Mouse (Mus musculus) CH12.LX (cell line): Measurements from ENCODE around the gene Capn8. TPM values are rescaled to one million over a fixed set of nuclear protein-coding genes. Genes with fewer than 3 reads are reported as not detected.

Source experiments
- DNase-seq: peaks from one replicate; pipeline ENCODE4 v3.0.0-alpha.2; 2013; ENCODE audit errors: extremely low read depth
- H3K27ac ChIP-seq: 2 replicates; pipeline ENCODE4 v1.5.1; 2012; ENCODE audit warnings: low read depth, mild to moderate bottlenecking, control low read depth, moderate library complexity; ENCODE audit not compliant: insufficient read depth
- H3K27me3 ChIP-seq: replicated peaks from 2 replicates; pipeline ENCODE3; 2012; ENCODE audit warnings: inconsistent platforms
- H3K36me3 ChIP-seq, 2 experiments: replicated peaks in 1 of 2; 2 replicates each; pipeline versions ENCODE3 to v1.6.1; 2012; ENCODE audit warnings: inconsistent platforms in 1 of 2, low read length in 1 of 2, mild to moderate bottlenecking in 1 of 2, mixed read lengths in 1 of 2, moderate library complexity in 1 of 2; ENCODE audit not compliant: control insufficient read depth in 1 of 2, insufficient read depth in 1 of 2
- H3K4me1 ChIP-seq, 2 experiments: 2 replicates each; pipeline ENCODE4 v1.6.1; 2012; ENCODE audit warnings: inconsistent platforms in 1 of 2, moderate library complexity in 1 of 2; ENCODE audit not compliant: insufficient read depth in 2 of 2, control insufficient read depth in 1 of 2
- H3K4me2 ChIP-seq: 2 replicates; pipeline ENCODE4 v1.6.1; 2012; ENCODE audit warnings: low read depth, mild to moderate bottlenecking, control low read depth; ENCODE audit not compliant: poor library complexity, insufficient read depth, severe bottlenecking
- H3K4me3 ChIP-seq, 3 experiments: fragments of 150-350 bp in 1 of 3; sonication (generic) in 1 of 3; replicated peaks in 1 of 3; 2 replicates each; pipeline versions ENCODE3 to v1.5.1; 2011 to 2012; ENCODE audit warnings: low read depth in 2 of 3, low read length in 2 of 3, mild to moderate bottlenecking in 2 of 3, moderate library complexity in 2 of 3, control low read depth in 1 of 3, improper control_type of control experiment in 1 of 3, inconsistent platforms in 1 of 3, mixed read lengths in 1 of 3; ENCODE audit not compliant: poor library complexity in 1 of 3
- H3K79me2 ChIP-seq: replicated peaks from 2 replicates; pipeline ENCODE4 v1.6.1; 2012; ENCODE audit warnings: mild to moderate bottlenecking, moderate library complexity; ENCODE audit not compliant: control insufficient read depth, poor library complexity, insufficient read depth, severe bottlenecking; ENCODE audit errors: extremely low read depth
- H3K9ac ChIP-seq: 2 replicates; pipeline ENCODE4 v1.6.1; 2012; ENCODE audit warnings: low read depth, mild to moderate bottlenecking, control low read depth, moderate library complexity; ENCODE audit not compliant: insufficient read depth
- H3K9me3 ChIP-seq: replicated peaks from 2 replicates; pipeline ENCODE3; 2012; ENCODE audit warnings: low read length, inconsistent platforms, mixed read lengths
- CTCF ChIP-seq, 2 experiments: IDR thresholded peaks in 1 of 2; conservative IDR thresholded peaks in 1 of 2; 2 replicates each; pipeline ENCODE4 v1.5.1; 2011 to 2012; ENCODE audit warnings: low read depth in 2 of 2, low read length in 2 of 2, improper control_type of control experiment in 1 of 2, inconsistent platforms in 1 of 2, mild to moderate bottlenecking in 1 of 2, moderate library complexity in 1 of 2
- E2F4 ChIP-seq: IDR thresholded peaks from 2 replicates; pipeline ENCODE4 v1.6.1; 2011; ENCODE audit warnings: low read depth, low read length, improper control_type of control experiment; ENCODE audit not compliant: insufficient replicate concordance
- EP300 ChIP-seq: IDR thresholded peaks from 2 replicates; pipeline ENCODE4 v1.6.1; 2011; ENCODE audit warnings: low read length, improper control_type of control experiment
- ETS1 ChIP-seq: conservative IDR thresholded peaks from 2 replicates; pipeline ENCODE4 v1.6.1; 2012; ENCODE audit warnings: low read depth, mild to moderate bottlenecking, inconsistent platforms, low read length, improper control_type of control experiment, moderate library complexity
- GABPA ChIP-seq: IDR thresholded peaks from 2 replicates; pipeline ENCODE4 v1.6.1; 2012; ENCODE audit warnings: low read depth, low read length, improper control_type of control experiment, inconsistent platforms; ENCODE audit not compliant: insufficient replicate concordance
- JUND ChIP-seq: conservative IDR thresholded peaks from 2 replicates; pipeline ENCODE4 v1.6.1; 2011; ENCODE audit warnings: low read depth, low read length, improper control_type of control experiment
- KAT2A ChIP-seq: IDR thresholded peaks from 2 replicates; pipeline ENCODE4 v1.6.1; 2012; ENCODE audit warnings: low read length, improper control_type of control experiment, inconsistent platforms; ENCODE audit not compliant: insufficient replicate concordance
- MAX ChIP-seq: IDR thresholded peaks from 2 replicates; pipeline ENCODE4 v1.6.1; 2011; ENCODE audit warnings: low read length, improper control_type of control experiment
- MAZ ChIP-seq: IDR thresholded peaks from 2 replicates; pipeline ENCODE4 v1.6.1; 2012; ENCODE audit warnings: low read depth, mild to moderate bottlenecking, inconsistent platforms, low read length, improper control_type of control experiment, moderate library complexity
- MEF2A ChIP-seq: IDR thresholded peaks from 2 replicates; pipeline ENCODE4 v1.6.1; 2014; ENCODE audit warnings: low read depth, mild to moderate bottlenecking, inconsistent platforms, low read length, improper control_type of control experiment, borderline replicate concordance
- MXI1 ChIP-seq: IDR thresholded peaks from 2 replicates; pipeline ENCODE4 v1.6.1; 2011; ENCODE audit warnings: mild to moderate bottlenecking, low read depth, low read length, improper control_type of control experiment
- NELFE ChIP-seq: IDR thresholded peaks from 2 replicates; pipeline ENCODE4 v1.6.1; 2011; ENCODE audit warnings: low read depth, low read length, improper control_type of control experiment
- NRF1 ChIP-seq: IDR thresholded peaks from 2 replicates; pipeline ENCODE4 v1.6.1; 2014; ENCODE audit warnings: low read depth, mild to moderate bottlenecking, inconsistent platforms, low read length, improper control_type of control experiment, moderate library complexity
- POLR2AphosphoS2 ChIP-seq: IDR thresholded peaks from 2 replicates; pipeline ENCODE4 v1.6.1; 2011; ENCODE audit warnings: low read depth, low read length, improper control_type of control experiment
- RAD21 ChIP-seq: IDR thresholded peaks from 2 replicates; pipeline ENCODE4 v1.6.1; 2011; ENCODE audit warnings: low read depth, mild to moderate bottlenecking, low read length, improper control_type of control experiment, moderate library complexity
- RCOR1 ChIP-seq: conservative IDR thresholded peaks from 2 replicates; pipeline ENCODE4 v1.6.1; 2012; ENCODE audit warnings: low read depth, mild to moderate bottlenecking, inconsistent platforms, low read length, improper control_type of control experiment
- SIN3A ChIP-seq: IDR thresholded peaks from 2 replicates; pipeline ENCODE4 v1.6.1; 2012; ENCODE audit warnings: low read length, improper control_type of control experiment, inconsistent platforms
- SMC3 ChIP-seq: IDR thresholded peaks from 2 replicates; pipeline ENCODE4 v1.6.1; 2011; ENCODE audit warnings: low read depth, low read length, improper control_type of control experiment
- TBP ChIP-seq: conservative IDR thresholded peaks from 2 replicates; pipeline ENCODE4 v1.6.1; 2011; ENCODE audit warnings: low read depth, low read length, improper control_type of control experiment
- TCF12 ChIP-seq: IDR thresholded peaks from 2 replicates; pipeline ENCODE4 v1.6.1; 2014; ENCODE audit warnings: low read depth, mild to moderate bottlenecking, inconsistent platforms, low read length, improper control_type of control experiment
- UBTF ChIP-seq: IDR thresholded peaks from 2 replicates; pipeline ENCODE4 v1.6.1; 2012; ENCODE audit warnings: low read depth, mild to moderate bottlenecking, inconsistent platforms, low read length, improper control_type of control experiment, moderate library complexity
- USF1 ChIP-seq: IDR thresholded peaks from 2 replicates; pipeline ENCODE4 v1.6.1; 2014; ENCODE audit warnings: low read depth, mild to moderate bottlenecking, inconsistent platforms, low read length, improper control_type of control experiment
- USF2 ChIP-seq: conservative IDR thresholded peaks from 2 replicates; pipeline ENCODE4 v1.6.1; 2011; ENCODE audit warnings: low read depth, low read length, improper control_type of control experiment
- ZC3H11A ChIP-seq: IDR thresholded peaks from 2 replicates; pipeline ENCODE4 v1.6.1; 2012; ENCODE audit warnings: low read depth, mild to moderate bottlenecking, inconsistent platforms, low read length, improper control_type of control experiment
- ZKSCAN1 ChIP-seq: IDR thresholded peaks from 2 replicates; pipeline ENCODE4 v1.6.1; 2012; ENCODE audit warnings: low read depth, inconsistent platforms, low read length, improper control_type of control experiment, borderline replicate concordance
- ZMIZ1 ChIP-seq: IDR thresholded peaks from 2 replicates; pipeline ENCODE4 v1.6.1; 2012; ENCODE audit warnings: low read depth, mild to moderate bottlenecking, inconsistent platforms, low read length, improper control_type of control experiment
- ZNF384 ChIP-seq: IDR thresholded peaks from 2 replicates; pipeline ENCODE4 v1.6.1; 2012; ENCODE audit warnings: low read depth, low read length, improper control_type of control experiment, inconsistent platforms
- dilution Hi-C: fragments of 300-500 bp; cut with MboI; formaldehyde crosslinking; loops from 2 replicates; pipeline ENCODE4 v1.14.3; 2020; ENCODE audit warnings: low sequenced_read_pairs; ENCODE audit not compliant: extremely low pct_unique_long_range_greater_than_20kb, extremely low pct_ligation_motif_present
- in situ Hi-C: fragments of 300-500 bp; cut with MboI; formaldehyde crosslinking; loops from 3 replicates; pipeline ENCODE4 v1.14.3; 2019; ENCODE audit warnings: low sequenced_read_pairs, low pct_ligation_motif_present, low pct_unique_long_range_greater_than_20kb, mixed read lengths
- polyA plus RNA-seq: library from polyadenylated mRNA; unstranded; fragments of >175 nt; gene quantifications from 2 replicates; pipeline ENCODE4 v1.2.1, GENCODE M21; 2012; ENCODE audit warnings: low read depth; ENCODE audit not compliant: insufficient read length
- total RNA-seq, 2 experiments: library from RNA; depleted of rRNA; stranded (reverse); fragments of 300-350 nt in 1 of 2; fragments of >200 nt in 1 of 2; gene quantifications; 2 replicates each; pipeline ENCODE4 v1.2.3; 2012 to 2014

Gene Capn8
- total and polyA plus RNA-seq, 3 experiments, result not detected

DNA sequence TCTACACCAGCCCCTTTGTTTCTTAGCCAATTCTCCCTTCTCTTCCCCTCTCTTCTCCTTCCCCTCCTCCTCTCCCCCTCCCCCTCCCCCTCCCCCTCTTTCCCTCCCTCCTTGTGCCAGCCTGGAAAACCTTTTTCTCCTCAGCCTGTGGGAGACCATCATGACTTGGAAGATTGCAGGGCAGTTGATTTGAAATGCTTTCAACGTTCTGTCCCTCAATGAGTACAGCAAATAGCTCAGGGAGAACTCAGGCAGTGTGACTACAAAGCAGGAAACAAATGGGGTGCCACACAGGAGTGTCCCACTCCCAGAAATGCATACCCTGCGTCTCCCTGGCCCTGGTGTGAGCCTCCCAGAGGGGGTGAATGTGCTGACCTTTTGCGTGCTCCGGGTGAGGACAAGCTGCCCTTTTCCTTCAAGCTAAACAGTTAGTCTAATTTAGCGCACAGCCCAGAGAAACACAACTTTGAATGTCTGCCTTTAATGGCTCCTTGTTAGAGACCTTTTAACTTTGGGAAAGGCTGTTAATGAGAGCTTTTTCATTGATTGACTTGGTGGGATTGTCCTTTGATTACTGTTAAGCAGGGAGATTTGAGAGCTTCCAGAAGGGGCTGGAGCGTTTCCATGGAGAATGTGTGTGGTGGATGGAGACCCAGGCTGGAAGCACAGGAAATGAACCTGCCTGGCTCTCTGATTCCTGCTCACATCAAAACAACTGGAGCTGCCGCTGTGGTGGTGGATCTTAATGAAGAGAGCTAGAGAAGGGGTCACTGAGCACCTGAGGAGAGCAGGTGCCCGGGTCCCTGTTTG, 9.3 kb downstream of the Capn8 start:
- TF ChIP-seq SMC3, result no peak
- TF ChIP-seq MAX, result no peak
- no peak for TF ChIP-seq SIN3A
- TF ChIP-seq NRF1, result no peak
- no peak for TF ChIP-seq MEF2A
- no peak for TF ChIP-seq NELFE
- no peak for TF ChIP-seq UBTF
- no peak for TF ChIP-seq USF2
- TF ChIP-seq TCF12, result no peak
- no peak for TF ChIP-seq JUND
- TF ChIP-seq ZNF384, result no peak
- TF ChIP-seq, all 38 proteins: peak for 0
- Histone ChIP-seq H3K27me3 (no peaks in the 10 kb centered on the region), H3K4me3 (no peak overlapping the region), H3K79me2 (no peaks in the 10 kb centered on the region), H3K4me2 (no peak overlapping the region), H3K9ac (no peak overlapping the region), H3K4me1 (0 out of 4 replicates have a peak, but pooled peaks cover 0 to under 1% of the 10 kb centered on the region in 2 experiments), H3K36me3 (no peaks in the 10 kb centered on the region), H3K9me3 (no peaks in the 10 kb centered on the region), H3K27ac (no peak overlapping the region)
- in situ Hi-C loops, result loop anchor here (25.0 kb wide), 2 partner anchors 213 to 688 kb away; no protein-coding TSS in a partner anchor
- DNase-seq, result no peak
- dilution Hi-C loops, result no loop called here

DNA sequence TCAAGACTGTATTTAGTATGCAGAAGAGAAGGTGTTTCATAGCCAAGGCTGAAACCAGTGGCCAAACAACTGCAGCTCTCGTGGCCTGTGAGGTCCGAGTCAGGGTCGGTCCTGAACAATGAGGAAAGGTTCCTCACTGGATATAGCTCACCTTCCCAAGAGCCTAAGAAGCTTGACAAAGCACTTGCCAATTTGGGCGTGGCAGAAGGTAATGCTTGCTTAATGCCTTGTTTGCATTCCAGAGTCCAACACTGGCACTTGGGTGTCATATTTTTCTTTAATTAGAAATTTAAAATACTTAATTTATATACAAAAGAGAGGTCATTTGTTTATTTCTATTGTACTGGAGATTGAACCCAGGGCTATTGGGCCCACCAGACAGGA, 9.9 kb downstream of the Capn8 start:
- no peak overlapping the region for H3K27ac ChIP-seq
- no peak for DNase-seq
- TF ChIP-seq EP300, result no peak
- no peak for TF ChIP-seq E2F4
- no peak for TF ChIP-seq KAT2A
- no peak for TF ChIP-seq RCOR1
- no peak for TF ChIP-seq ZMIZ1
- no peak for TF ChIP-seq UBTF
- TF ChIP-seq ZKSCAN1, result no peak
- TF ChIP-seq MAZ, result no peak
- TF ChIP-seq SMC3, result no peak
- TF ChIP-seq USF1, result no peak
- no peak for TF ChIP-seq ZC3H11A
- TF ChIP-seq MXI1, result no peak
- no peak for TF ChIP-seq TCF12
- no peak for TF ChIP-seq ETS1
- no peak for TF ChIP-seq RAD21
- no peak for TF ChIP-seq GABPA
- no peak for TF ChIP-seq CTCF (conservative IDR thresholded peaks at IDR 0.05 in 1 of 2, IDR thresholded peaks at IDR 0.05 in 1 of 2; ENCODE audit: low read depth in 2 of 2, low read length in 2 of 2)
- TF ChIP-seq POLR2AphosphoS2, result no peak
- TF ChIP-seq TBP, result no peak
- H3K4me2 ChIP-seq, result no peak overlapping the region
- no peak overlapping the region for H3K9ac ChIP-seq
- in situ Hi-C loops (loop anchor here (25.0 kb wide), 2 partner anchors 213 to 688 kb away; no protein-coding TSS in a partner anchor), dilution Hi-C loops (no loop called here)
- peaks cover 2% of the 10 kb centered on the region for H3K27me3 ChIP-seq
- H3K79me2 ChIP-seq, result no peaks in the 10 kb centered on the region
- no peaks in the 10 kb centered on the region for H3K36me3 ChIP-seq
- H3K9me3 ChIP-seq, result no peaks in the 10 kb centered on the region
- no peak overlapping the region for H3K4me3 ChIP-seq
- H3K4me1 ChIP-seq, result no peaks in the 10 kb centered on the region
